10 mouse cellular contexts compared by ENCODE assay signal in the genomic region with DNA sequence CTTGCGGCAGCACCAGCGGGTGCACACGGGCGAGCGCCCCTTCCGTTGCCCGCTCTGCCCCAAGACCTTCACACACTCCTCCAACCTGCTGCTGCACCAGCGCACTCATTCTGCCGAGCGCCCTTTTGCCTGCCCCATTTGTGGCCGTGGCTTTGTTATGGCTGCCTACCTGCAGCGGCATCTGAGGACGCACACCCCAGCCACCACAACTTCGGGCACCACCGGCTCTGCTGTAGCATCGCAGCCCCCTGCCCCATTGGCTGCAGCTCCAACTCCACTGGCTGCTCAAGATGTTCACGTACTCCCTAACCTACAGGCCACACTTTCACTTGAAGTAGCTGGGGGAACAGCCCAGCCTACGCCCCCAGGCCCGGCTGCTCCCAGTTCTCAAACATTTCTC. TPM values are rescaled to one million over a fixed set of nuclear protein-coding genes. Genes with fewer than 3 reads are reported as not detected.
A peak's percentile ranks its signal among the peaks of the same experiment; 100 is the strongest.
DNase-seq lines count a peak whose midpoint lies in the region; ATAC-seq and TF ChIP-seq lines count a peak whose summit lies in the region.
"Had no signal": no experiment of that assay in that cellular context is flagged by ENCODE, and none has a peak within 500 bp of the region (broad histone marks: within the 10 kb centered on the region; RNA-seq: fewer than 3 reads in every experiment).

No protein-coding gene starts in this region.

- H3K27me3 ChIP-seq in heart, embryonic 15.5 days, result no peaks in the 10 kb centered on the region
- no peaks in the 10 kb centered on the region for H3K27me3 ChIP-seq in testis, adult 2 months (ENCODE audit: control insufficient read depth, insufficient read depth, low read length)
- H3K27me3 ChIP-seq in limb, embryonic 15.5 days, result no peaks in the 10 kb centered on the region

- no peak for TF ChIP-seq POLR2A in testis, adult 2 months (IDR thresholded peaks at IDR 0.05; ENCODE audit: control insufficient read depth, low read depth, low read length)

- no peak for TF ChIP-seq CTCF in testis, adult 2 months (IDR thresholded peaks at IDR 0.05; ENCODE audit: control insufficient read depth, insufficient read depth, insufficient replicate concordance, low read depth, low read length)

- H3K9ac ChIP-seq in heart, embryonic 15.5 days, result no peak overlapping the region
- H3K9ac ChIP-seq in limb, embryonic 15.5 days, result no peak overlapping the region

- no peak for ATAC-seq in heart, embryonic 15.5 days (replicated peaks; ENCODE audit: insufficient number of reproducible peaks, insufficient read depth, low FRiP score, low read depth)
- ATAC-seq in limb, embryonic 15.5 days (ENCODE audit: insufficient number of reproducible peaks, low FRiP score, low TSS enrichment, low read depth), result no peak

- intact Hi-C loops in left cerebral cortex, postnatal 10 days (cut with DNase I), result no loop called here

- H3K9me3 ChIP-seq in heart, embryonic 15.5 days (replicated peaks), result no peaks in the 10 kb centered on the region
- no peaks in the 10 kb centered on the region for H3K9me3 ChIP-seq in limb, embryonic 15.5 days

- peak overlapping the region; percentile 80 for H3K27ac ChIP-seq in heart, embryonic 15.5 days
- no peak overlapping the region for H3K27ac ChIP-seq in testis, adult 2 months (ENCODE audit: control insufficient read depth, insufficient read depth, low read depth, low read length)
- H3K27ac ChIP-seq in limb, embryonic 15.5 days, result 0 out of 2 replicates have a peak overlapping the region, but pooled peaks have one; percentile 91

- 91% methylated on average over 19 of the region's 19 CpGs for WGBS in heart, embryonic 15.5 days
- 90% methylated on average over 19 of the region's 19 CpGs for WGBS in limb, embryonic 15.5 days

- H3K4me2 ChIP-seq in heart, embryonic 15.5 days, result no peak overlapping the region
- H3K4me2 ChIP-seq in limb, embryonic 15.5 days, result no peak overlapping the region

- no peak overlapping the region for H3K4me3 ChIP-seq in heart, embryonic 15.5 days
- H3K4me3 ChIP-seq in testis, adult 2 months (ENCODE audit: control insufficient read depth, low read depth, low read length), result peak overlapping the region; percentile 14; the same call in 1 of the 2 replicates
- H3K4me3 ChIP-seq in limb, embryonic 15.5 days, result no peak overlapping the region

- peaks cover 36% of the 10 kb centered on the region for H3K36me3 ChIP-seq in heart, embryonic 15.5 days
- H3K36me3 ChIP-seq in testis, adult 2 months (ENCODE audit: control insufficient read depth, insufficient read depth, low read length), result no peaks in the 10 kb centered on the region
- peaks cover 37% of the 10 kb centered on the region for H3K36me3 ChIP-seq in limb, embryonic 15.5 days

- DNase-seq in heart, adult 9 months (ENCODE audit: low spot score in 2 of 2), result no peak
- DNase-seq in testis, postnatal 14 days (ENCODE audit: low spot score), result no peak
- no peak for DNase-seq in left cerebral cortex, postnatal 10 days (ENCODE audit: extremely low spot score in 1 of 2, low spot score in 2 of 2)
- no peak for DNase-seq in right cerebral cortex, postnatal 4 days
- no peak for DNase-seq in urinary bladder, postnatal 10 days (ENCODE audit: low spot score)
- DNase-seq: gastrocnemius, postnatal 14 days had no signal

- peaks cover 60% of the 10 kb centered on the region for H3K4me1 ChIP-seq in heart, embryonic 15.5 days (replicated peaks)
- peaks cover 49% of the 10 kb centered on the region for H3K4me1 ChIP-seq in testis, adult 2 months (ENCODE audit: control insufficient read depth, insufficient read depth, low read length)
- H3K4me1 ChIP-seq in limb, embryonic 15.5 days, result peaks cover 55% of the 10 kb centered on the region

RNA-seq across cellular contexts. Expression of gene Nat14, which starts 1.3 kb away (rescaled TPM):
- 4.2 and 5.3 TPM in 2 replicates for polyA plus RNA-seq in heart, embryonic 15.5 days (2015; fragmentation: Nextera tagmentation; extraction: Ambion mirVana)
- polyA plus RNA-seq in testis, adult 2 months (2012; rRNA removed), result 3.7 and 4.8 TPM in 2 replicates
- 2.5 and 3.7 TPM in 2 replicates for polyA plus RNA-seq in limb, embryonic 15.5 days (2015; fragmentation: Nextera tagmentation; extraction: Ambion mirVana)
- total RNA-seq in left cerebral cortex, postnatal 10 days (2021), result 10 to 100 TPM; 70.1 to 72.6 TPM

RNA-seq across cellular contexts. Expression of gene Ssc5d, which starts 5.1 kb away (rescaled TPM):
- polyA plus RNA-seq in heart, embryonic 15.5 days (2015; fragmentation: Nextera tagmentation; extraction: Ambion mirVana), result 2.6 and 3.3 TPM in 2 replicates
- 0.94 and 1.9 TPM in 2 replicates for polyA plus RNA-seq in testis, adult 2 months (2012; rRNA removed)
- polyA plus RNA-seq in limb, embryonic 15.5 days (2015; fragmentation: Nextera tagmentation; extraction: Ambion mirVana), result 15.6 and 21.9 TPM in 2 replicates
- 1 to 10 TPM; 2.4 to 2.6 TPM for total RNA-seq in left cerebral cortex, postnatal 10 days (2021)

RNA-seq across cellular contexts. Expression of gene Zfp628, which starts 5.5 kb away (rescaled TPM):
- polyA plus RNA-seq in heart, embryonic 15.5 days (2015; fragmentation: Nextera tagmentation; extraction: Ambion mirVana), result 2.1 and 3.0 TPM in 2 replicates
- 8.8 and 10.5 TPM in 2 replicates for polyA plus RNA-seq in testis, adult 2 months (2012; rRNA removed)
- polyA plus RNA-seq in limb, embryonic 15.5 days (2015; fragmentation: Nextera tagmentation; extraction: Ambion mirVana), result 3.4 TPM in 2 replicates
- total RNA-seq in left cerebral cortex, postnatal 10 days (2021), result 10 to 100 TPM; 15.2 to 15.3 TPM

RNA-seq across cellular contexts. Expression of gene Gm36210, which starts 14.2 kb away (rescaled TPM):
- polyA plus RNA-seq in heart, embryonic 15.5 days (2015; fragmentation: Nextera tagmentation; extraction: Ambion mirVana), result not detected in 2 replicates
- 0.65 and 0.79 TPM in 2 replicates for polyA plus RNA-seq in testis, adult 2 months (2012; rRNA removed)
- polyA plus RNA-seq in limb, embryonic 15.5 days (2015; fragmentation: Nextera tagmentation; extraction: Ambion mirVana), result 0.17 TPM in 1 of 2 replicates, not detected in the other
- under 1 TPM; 0.26 to 0.36 TPM for total RNA-seq in left cerebral cortex, postnatal 10 days (2021)
- total RNA-seq: gastrocnemius, postnatal 14 days had no signal
- polyA plus RNA-seq: limb, embryonic 11.5 days had no signal

RNA-seq across cellular contexts. Expression of gene Isoc2a, which starts 43.5 kb away (rescaled TPM):
- polyA plus RNA-seq in heart, embryonic 15.5 days (2015; fragmentation: Nextera tagmentation; extraction: Ambion mirVana), result 1.3 and 1.6 TPM in 2 replicates
- polyA plus RNA-seq in testis, adult 2 months (2012; rRNA removed), result 20.2 and 20.9 TPM in 2 replicates
- polyA plus RNA-seq in limb, embryonic 15.5 days (2015; fragmentation: Nextera tagmentation; extraction: Ambion mirVana), result 0.86 and 1.0 TPM in 2 replicates
- 1 to 10 TPM; 6.4 to 6.8 TPM for total RNA-seq in left cerebral cortex, postnatal 10 days (2021)
